Comparison of ENCODE assay signal across 11 mouse cellular contexts in the genomic region with DNA sequence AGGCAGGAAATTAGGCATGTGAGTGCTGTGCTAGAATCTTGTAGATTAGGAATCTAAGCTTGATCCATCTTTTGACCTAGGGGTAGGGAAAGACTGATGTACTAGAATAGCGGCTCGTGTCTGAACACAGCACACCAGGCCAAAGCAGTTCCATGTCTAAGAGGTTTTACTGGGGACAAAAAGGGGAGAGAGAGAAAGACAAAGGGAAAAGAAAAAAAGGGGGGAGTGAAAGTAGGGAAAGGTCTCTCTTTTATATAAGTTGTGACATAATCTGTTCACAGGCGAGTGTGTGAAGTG.
DNase-seq lines count a peak whose midpoint lies in the region; ATAC-seq lines count a peak whose summit lies in the region.
"Had no signal": no experiment of that assay in that cellular context is flagged by ENCODE, and none has a peak within 500 bp of the region (broad histone marks: within the 10 kb centered on the region; RNA-seq: fewer than 3 reads in every experiment).

No protein-coding gene starts in this region.

- H3K4me1 ChIP-seq in kidney, embryonic 15.5 days: peaks cover 13% of the 10 kb centered on the region; the same call in 1 of the 2 replicates
- peaks cover 18% of the 10 kb centered on the region for H3K4me1 ChIP-seq in forebrain, embryonic 10.5 days
- peaks cover 20% of the 10 kb centered on the region for H3K4me1 ChIP-seq in hindbrain, embryonic 15.5 days (replicated peaks)
- H3K4me1 ChIP-seq in midbrain, embryonic 15.5 days: peaks cover 15% of the 10 kb centered on the region
- H3K4me1 ChIP-seq: intestine, embryonic 15.5 days; stomach, embryonic 15.5 days had no signal

- H3K36me3 ChIP-seq in kidney, embryonic 15.5 days: no peaks in the 10 kb centered on the region
- H3K36me3 ChIP-seq in forebrain, embryonic 10.5 days (replicated peaks): no peaks in the 10 kb centered on the region
- H3K36me3 ChIP-seq in hindbrain, embryonic 15.5 days: no peaks in the 10 kb centered on the region
- H3K36me3 ChIP-seq in midbrain, embryonic 15.5 days (replicated peaks): no peaks in the 10 kb centered on the region
- H3K36me3 ChIP-seq: intestine, embryonic 15.5 days; stomach, embryonic 15.5 days had no signal

- no peak for DNase-seq in kidney, postnatal 25 days
- no peak for DNase-seq in forebrain, embryonic 10.5 days (ENCODE audit: extremely low spot score, low spot score)
- DNase-seq in left cerebral cortex, adult 11 months (ENCODE audit: low spot score): no peak
- no peak for DNase-seq in MN1 (ENCODE audit: low spot score)
- DNase-seq in urinary bladder, postnatal 14 days (ENCODE audit: low spot score): no peak

- WGBS in kidney, embryonic 15.5 days: 65% methylated on average over 3 of the region's 3 CpGs
- WGBS in forebrain, embryonic 10.5 days: 62% methylated on average over 3 of the region's 3 CpGs
- 31% methylated on average over 3 of the region's 3 CpGs for WGBS in hindbrain, embryonic 15.5 days
- 26% methylated on average over 3 of the region's 3 CpGs for WGBS in midbrain, embryonic 15.5 days

- ATAC-seq in kidney, embryonic 15.5 days (replicated peaks; ENCODE audit: low FRiP score): no peak
- ATAC-seq in hindbrain, embryonic 15.5 days (ENCODE audit: low FRiP score, low read depth): no peak; the same call in 1 of the 2 replicates
- ATAC-seq in midbrain, embryonic 15.5 days (replicated peaks): peak; percentile 65

- no peak overlapping the region for H3K27ac ChIP-seq in kidney, embryonic 15.5 days
- peak overlapping the region; percentile 71 for H3K27ac ChIP-seq in forebrain, embryonic 10.5 days
- H3K27ac ChIP-seq in hindbrain, embryonic 15.5 days (replicated peaks): peak overlapping the region; percentile 47
- peak overlapping the region; percentile 68 for H3K27ac ChIP-seq in midbrain, embryonic 15.5 days
- H3K27ac ChIP-seq: intestine, embryonic 15.5 days; liver, embryonic 14.5 days; stomach, embryonic 15.5 days had no signal

- H3K4me2 ChIP-seq in kidney, embryonic 15.5 days: peak overlapping the region; percentile 37
- peak overlapping the region; percentile 33 for H3K4me2 ChIP-seq in hindbrain, embryonic 15.5 days
- 0 out of 2 replicates have a peak overlapping the region, but pooled peaks have one; percentile 4 for H3K4me2 ChIP-seq in midbrain, embryonic 15.5 days
- H3K4me2 ChIP-seq: intestine, embryonic 15.5 days; stomach, embryonic 15.5 days had no signal

- H3K9me3 ChIP-seq in kidney, embryonic 15.5 days (replicated peaks): no peaks in the 10 kb centered on the region
- H3K9me3 ChIP-seq in forebrain, embryonic 10.5 days: no peaks in the 10 kb centered on the region
- H3K9me3 ChIP-seq in hindbrain, embryonic 15.5 days: no peaks in the 10 kb centered on the region
- H3K9me3 ChIP-seq in midbrain, embryonic 15.5 days: no peaks in the 10 kb centered on the region
- H3K9me3 ChIP-seq: intestine, embryonic 15.5 days; stomach, embryonic 15.5 days had no signal

- H3K9ac ChIP-seq in kidney, embryonic 15.5 days: no peak overlapping the region
- no peak overlapping the region for H3K9ac ChIP-seq in hindbrain, embryonic 15.5 days
- H3K9ac ChIP-seq in midbrain, embryonic 15.5 days: no peak overlapping the region
- H3K9ac ChIP-seq: intestine, embryonic 15.5 days; liver, embryonic 14.5 days; stomach, embryonic 15.5 days had no signal

- H3K4me3 ChIP-seq in kidney, embryonic 15.5 days (replicated peaks): no peak overlapping the region
- H3K4me3 ChIP-seq in forebrain, embryonic 10.5 days: peak overlapping the region; percentile 28
- H3K4me3 ChIP-seq in hindbrain, embryonic 15.5 days: no peak overlapping the region
- no peak overlapping the region for H3K4me3 ChIP-seq in midbrain, embryonic 15.5 days
- H3K4me3 ChIP-seq: intestine, embryonic 15.5 days; stomach, embryonic 15.5 days had no signal

- no peaks in the 10 kb centered on the region for H3K27me3 ChIP-seq in kidney, embryonic 15.5 days
- H3K27me3 ChIP-seq in forebrain, embryonic 10.5 days (ENCODE audit: poor library complexity, severe bottlenecking): peaks cover 69% of the 10 kb centered on the region
- H3K27me3 ChIP-seq in hindbrain, embryonic 15.5 days: peaks cover 20% of the 10 kb centered on the region
- H3K27me3 ChIP-seq in midbrain, embryonic 15.5 days (replicated peaks): peaks cover 10% of the 10 kb centered on the region; the same call in 1 of the 2 replicates
- H3K27me3 ChIP-seq: intestine, embryonic 15.5 days; stomach, embryonic 15.5 days had no signal
